11 mouse cellular contexts compared by ENCODE assay signal in the genomic region with DNA sequence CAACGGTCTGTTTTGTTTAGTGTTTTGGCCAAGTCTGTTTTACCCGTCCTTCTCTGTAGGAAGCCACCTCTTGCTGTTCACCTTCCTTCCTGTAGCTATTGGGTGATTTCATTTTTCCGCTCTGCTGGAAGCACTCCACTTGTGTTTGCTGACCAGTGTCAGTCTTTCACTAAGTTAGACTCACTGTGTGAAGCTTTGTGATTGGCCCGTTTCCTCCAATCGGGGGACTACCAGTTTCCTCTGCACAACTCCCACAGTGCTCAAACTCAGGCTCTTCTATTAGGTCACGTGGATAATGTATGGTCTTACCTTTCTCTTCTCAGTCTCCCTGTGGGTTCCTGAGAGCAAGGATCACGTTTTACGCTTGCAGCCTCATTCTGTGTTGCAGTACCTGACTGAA. TPM values are rescaled to one million over a fixed set of nuclear protein-coding genes. Genes with fewer than 3 reads are reported as not detected.
DNase-seq lines count a peak whose midpoint lies in the region; ATAC-seq and TF ChIP-seq lines count a peak whose summit lies in the region.
"Had no signal": no experiment of that assay in that cellular context is flagged by ENCODE, and none has a peak within 500 bp of the region (broad histone marks: within the 10 kb centered on the region; RNA-seq: fewer than 3 reads in every experiment).

No protein-coding gene starts in this region.

- H3K9me3 ChIP-seq in embryonic facial prominence, embryonic 14.5 days (ENCODE audit: control insufficient read depth, low read length), result no peaks in the 10 kb centered on the region
- H3K9me3 ChIP-seq in embryonic facial prominence, embryonic 10.5 days, result no peaks in the 10 kb centered on the region
- no peaks in the 10 kb centered on the region for H3K9me3 ChIP-seq in liver, postnatal 0 days (ENCODE audit: low read length)
- no peaks in the 10 kb centered on the region for H3K9me3 ChIP-seq in hindbrain, embryonic 16.5 days (ENCODE audit: control insufficient read depth, low read length)
- H3K9me3 ChIP-seq: embryonic facial prominence, embryonic 13.5 days; limb, embryonic 12.5 days had no signal

- no peak overlapping the region for H3K4me2 ChIP-seq in embryonic facial prominence, embryonic 14.5 days (ENCODE audit: low read depth, low read length)
- peak overlapping the region; percentile 64 for H3K4me2 ChIP-seq in liver, postnatal 0 days (ENCODE audit: low read depth, low read length)
- no peak overlapping the region for H3K4me2 ChIP-seq in hindbrain, embryonic 16.5 days (ENCODE audit: low read length)
- H3K4me2 ChIP-seq: embryonic facial prominence, embryonic 13.5 days; limb, embryonic 12.5 days had no signal

- H3K4me3 ChIP-seq in embryonic facial prominence, embryonic 14.5 days (ENCODE audit: low read depth, low read length), result no peak overlapping the region
- no peak overlapping the region for H3K4me3 ChIP-seq in embryonic facial prominence, embryonic 10.5 days
- peak overlapping the region; percentile 46 for H3K4me3 ChIP-seq in bone marrow, adult 2 months (replicated peaks; ENCODE audit: control insufficient read depth, low read depth, low read length)
- peak overlapping the region; percentile 28 for H3K4me3 ChIP-seq in liver, postnatal 0 days (ENCODE audit: low read depth, low read length)
- no peak overlapping the region for H3K4me3 ChIP-seq in hindbrain, embryonic 16.5 days (ENCODE audit: low read length)
- no peak overlapping the region for H3K4me3 ChIP-seq in layer of hippocampus, adult 2 months
- H3K4me3 ChIP-seq: embryonic facial prominence, embryonic 13.5 days; limb, embryonic 12.5 days had no signal

- TF ChIP-seq CTCF in bone marrow, adult 2 months (IDR thresholded peaks at IDR 0.05; ENCODE audit: control insufficient read depth, insufficient read depth, low read length), result no peak
- TF ChIP-seq CTCF in liver, postnatal 0 days (IDR thresholded peaks at IDR 0.05; ENCODE audit: low read depth), result no peak
- no peak for TF ChIP-seq CTCF in layer of hippocampus, adult 2 months (conservative IDR thresholded peaks at IDR 0.05)

- H3K4me1 ChIP-seq in embryonic facial prominence, embryonic 14.5 days (ENCODE audit: control insufficient read depth, insufficient read depth, low read length), result peaks cover 10% of the 10 kb centered on the region; the same call in 1 of the 2 replicates
- peaks cover 17% of the 10 kb centered on the region for H3K4me1 ChIP-seq in embryonic facial prominence, embryonic 10.5 days
- H3K4me1 ChIP-seq in bone marrow, adult 2 months (ENCODE audit: control insufficient read depth, insufficient read depth, low read length), result no peaks in the 10 kb centered on the region; the same call in 1 of the 2 replicates
- H3K4me1 ChIP-seq in liver, postnatal 0 days (ENCODE audit: insufficient read depth), result peaks cover 19% of the 10 kb centered on the region
- peaks cover 13% of the 10 kb centered on the region for H3K4me1 ChIP-seq in hindbrain, embryonic 16.5 days (ENCODE audit: control insufficient read depth, insufficient read depth, low read depth, low read length)

- H3K36me3 ChIP-seq in embryonic facial prominence, embryonic 14.5 days (ENCODE audit: control insufficient read depth, insufficient read depth, low read length), result peaks cover 6% of the 10 kb centered on the region
- H3K36me3 ChIP-seq in embryonic facial prominence, embryonic 10.5 days (replicated peaks), result peaks cover 6% of the 10 kb centered on the region
- peaks cover 5% of the 10 kb centered on the region for H3K36me3 ChIP-seq in liver, postnatal 0 days (replicated peaks; ENCODE audit: insufficient read depth, low read length)
- 0 out of 2 replicates have a peak, but pooled peaks cover 1% of the 10 kb centered on the region for H3K36me3 ChIP-seq in hindbrain, embryonic 16.5 days (ENCODE audit: control insufficient read depth, insufficient read depth, low read length)

- WGBS in embryonic facial prominence, embryonic 14.5 days, result 44% methylated on average over 8 of the region's 8 CpGs
- 53% methylated on average over 8 of the region's 8 CpGs for WGBS in embryonic facial prominence, embryonic 10.5 days
- WGBS in bone marrow, adult 2 months, result under 1% methylated on average over 8 of the region's 8 CpGs
- 17% methylated on average over 8 of the region's 8 CpGs for WGBS in liver, postnatal 0 days (ENCODE audit: insufficient replicate concordance)
- 49% methylated on average over 8 of the region's 8 CpGs for WGBS in hindbrain, embryonic 16.5 days

- H3K27me3 ChIP-seq in embryonic facial prominence, embryonic 14.5 days (replicated peaks; ENCODE audit: control insufficient read depth, insufficient read depth, low read length), result no peaks in the 10 kb centered on the region
- no peaks in the 10 kb centered on the region for H3K27me3 ChIP-seq in embryonic facial prominence, embryonic 10.5 days (replicated peaks; ENCODE audit: low read depth, poor library complexity, severe bottlenecking)
- H3K27me3 ChIP-seq in liver, postnatal 0 days (ENCODE audit: insufficient read depth, low read length), result no peaks in the 10 kb centered on the region
- H3K27me3 ChIP-seq in hindbrain, embryonic 16.5 days (replicated peaks; ENCODE audit: control insufficient read depth, insufficient read depth, low read length), result no peaks in the 10 kb centered on the region
- H3K27me3 ChIP-seq: embryonic facial prominence, embryonic 13.5 days; limb, embryonic 12.5 days had no signal

- TF ChIP-seq POLR2A in bone marrow, adult 2 months (IDR thresholded peaks at IDR 0.05; ENCODE audit: borderline replicate concordance, control insufficient read depth, low read depth, low read length), result no peak

- DNase-seq in embryonic facial prominence, embryonic 14.5 days (ENCODE audit: low spot score), result peak; percentile 5
- no peak for DNase-seq in embryonic facial prominence, embryonic 10.5 days (ENCODE audit: low spot score)
- DNase-seq in liver, postnatal 0 days, result peak; percentile 33
- peak; percentile 18 to 31 for DNase-seq in thymus, adult 18-20 months
- DNase-seq in layer of hippocampus, postnatal 36 days, result no peak
- DNase-seq in layer of hippocampus, adult 2 months (ENCODE audit: low spot score in 2 of 2), result no peak

- TF ChIP-seq EP300 in liver, postnatal 0 days (IDR thresholded peaks at IDR 0.05; ENCODE audit: low read depth), result no peak

- no peak overlapping the region for H3K9ac ChIP-seq in embryonic facial prominence, embryonic 14.5 days (ENCODE audit: low read depth, low read length)
- H3K9ac ChIP-seq in liver, postnatal 0 days (replicated peaks), result no peak overlapping the region; the same call in 1 of the 2 replicates
- no peak overlapping the region for H3K9ac ChIP-seq in hindbrain, embryonic 16.5 days (ENCODE audit: low read depth, low read length)
- H3K9ac ChIP-seq: embryonic facial prominence, embryonic 13.5 days; limb, embryonic 12.5 days had no signal

- H3K27ac ChIP-seq in embryonic facial prominence, embryonic 14.5 days (replicated peaks; ENCODE audit: low read depth, low read length), result no peak overlapping the region
- H3K27ac ChIP-seq in embryonic facial prominence, embryonic 10.5 days (replicated peaks), result no peak overlapping the region
- H3K27ac ChIP-seq in bone marrow, adult 2 months (ENCODE audit: control insufficient read depth, insufficient read depth, low read depth, low read length, poor library complexity), result peak overlapping the region; percentile 26; the same call in 1 of the 2 replicates
- peak overlapping the region; percentile 58; the same call in 1 of the 2 replicates for H3K27ac ChIP-seq in liver, postnatal 0 days (ENCODE audit: low read depth)
- H3K27ac ChIP-seq in hindbrain, embryonic 16.5 days (ENCODE audit: low read depth, low read length), result no peak overlapping the region
- H3K27ac ChIP-seq in layer of hippocampus, adult 2 months, result no peak overlapping the region
- H3K27ac ChIP-seq: embryonic facial prominence, embryonic 13.5 days; kidney, postnatal 0 days; limb, embryonic 12.5 days had no signal

- no peak for ATAC-seq in embryonic facial prominence, embryonic 14.5 days (ENCODE audit: low read depth)
- 0 out of 2 replicates have a peak, but pooled peaks have one; percentile 9 for ATAC-seq in liver, postnatal 0 days
- ATAC-seq in hindbrain, embryonic 16.5 days, result no peak

RNA-seq across cellular contexts. Expression of a gene that starts 3.2 kb away (rescaled TPM):
- polyA plus RNA-seq in embryonic facial prominence, embryonic 14.5 days (2014; fragmentation: Nextera tagmentation; extraction: Ambion mirVana), result 666 and 723 TPM in 2 replicates
- polyA plus RNA-seq in embryonic facial prominence, embryonic 10.5 days (2016; fragmentation: Nextera tagmentation; extraction: Ambion mirVana), result 546 and 551 TPM in 2 replicates
- polyA plus RNA-seq in bone marrow, adult 2 months (2011; ENCODE audit: insufficient read depth, insufficient read length, low replicate concordance, missing spikeins), result 73.8 and 107 TPM in 2 replicates
- polyA plus RNA-seq in liver, postnatal 0 days (2015; fragmentation: Nextera tagmentation; extraction: Ambion mirVana), result 281 and 298 TPM in 2 replicates
- 100 to 1,000 TPM; 185 to 197 TPM for total RNA-seq in layer of hippocampus, postnatal 36 days (2021)
- polyA plus RNA-seq in hindbrain, embryonic 16.5 days (2015; fragmentation: Nextera tagmentation; extraction: Ambion mirVana), result 297 and 315 TPM in 2 replicates
- 100 to 1,000 TPM; 205 to 212 TPM for total RNA-seq in layer of hippocampus, adult 2 months (2021)

RNA-seq across cellular contexts. Expression of a gene that starts 15.3 kb away (rescaled TPM):
- polyA plus RNA-seq in embryonic facial prominence, embryonic 14.5 days (2014; fragmentation: Nextera tagmentation; extraction: Ambion mirVana), result 8.5 and 9.5 TPM in 2 replicates
- 33.3 and 34.6 TPM in 2 replicates for polyA plus RNA-seq in embryonic facial prominence, embryonic 10.5 days (2016; fragmentation: Nextera tagmentation; extraction: Ambion mirVana)
- not detected in 2 replicates for polyA plus RNA-seq in bone marrow, adult 2 months (2011; ENCODE audit: insufficient read depth, insufficient read length, low replicate concordance, missing spikeins)
- 3.0 and 3.1 TPM in 2 replicates for polyA plus RNA-seq in liver, postnatal 0 days (2015; fragmentation: Nextera tagmentation; extraction: Ambion mirVana)
- total RNA-seq in layer of hippocampus, postnatal 36 days (2021), result 10 to 100 TPM; 15.1 to 16.7 TPM
- 7.6 and 8.5 TPM in 2 replicates for polyA plus RNA-seq in hindbrain, embryonic 16.5 days (2015; fragmentation: Nextera tagmentation; extraction: Ambion mirVana)
- 10 to 100 TPM; 11.0 to 13.7 TPM for total RNA-seq in layer of hippocampus, adult 2 months (2021)

RNA-seq across cellular contexts. Expression of a gene that starts 34.7 kb away (rescaled TPM):
- polyA plus RNA-seq in embryonic facial prominence, embryonic 14.5 days (2014; fragmentation: Nextera tagmentation; extraction: Ambion mirVana), result 14.0 and 14.2 TPM in 2 replicates
- polyA plus RNA-seq in embryonic facial prominence, embryonic 10.5 days (2016; fragmentation: Nextera tagmentation; extraction: Ambion mirVana), result 14.7 and 15.4 TPM in 2 replicates
- polyA plus RNA-seq in bone marrow, adult 2 months (2011; ENCODE audit: insufficient read depth, insufficient read length, low replicate concordance, missing spikeins), result 11.9 and 15.0 TPM in 2 replicates
- 6.8 and 6.9 TPM in 2 replicates for polyA plus RNA-seq in liver, postnatal 0 days (2015; fragmentation: Nextera tagmentation; extraction: Ambion mirVana)
- 10 to 100 TPM; 56.3 to 59.2 TPM for total RNA-seq in layer of hippocampus, postnatal 36 days (2021)
- 13.0 and 14.8 TPM in 2 replicates for polyA plus RNA-seq in hindbrain, embryonic 16.5 days (2015; fragmentation: Nextera tagmentation; extraction: Ambion mirVana)
- total RNA-seq in layer of hippocampus, adult 2 months (2021), result 10 to 100 TPM; 58.4 to 62.5 TPM

Comparison
In these comparisons a context has a peak if more than half of its experiments do, and no peak if none do; other contexts are left out.
1. DNase-seq: peak in embryonic facial prominence, embryonic 14.5 days (single experiment), liver, postnatal 0 days (single experiment) and thymus, adult 18-20 months (2 of 2); none in embryonic facial prominence, embryonic 10.5 days (single experiment), layer of hippocampus, postnatal 36 days (0 of 2) and layer of hippocampus, adult 2 months (0 of 2).
2. H3K27ac ChIP-seq: peak in bone marrow, adult 2 months (single experiment) and liver, postnatal 0 days (single experiment); none in embryonic facial prominence, embryonic 14.5 days (single experiment), embryonic facial prominence, embryonic 10.5 days (single experiment), hindbrain, embryonic 16.5 days (single experiment) and layer of hippocampus, adult 2 months (single experiment).
3. H3K4me3 ChIP-seq: peak in bone marrow, adult 2 months (single experiment) and liver, postnatal 0 days (single experiment); none in embryonic facial prominence, embryonic 14.5 days (single experiment), embryonic facial prominence, embryonic 10.5 days (single experiment), hindbrain, embryonic 16.5 days (single experiment) and layer of hippocampus, adult 2 months (single experiment).